Mouse (Mus musculus): ENCODE data around the gene Il1rl1. TPM values are rescaled to one million over a fixed set of nuclear protein-coding genes. Genes with fewer than 3 reads are reported as not detected.

Il1rl1 gene
- 0.69 and 0.89 TPM in 2 replicates for polyA plus RNA-seq (2012; rRNA removed)

GRCm38 (mm10) chr1:40428910-40429675 is at the start of gene Il1rl1:
Gene Il1rl1 (plus strand): TSS chr1:40429570.
- H3K36me3 ChIP-seq (ENCODE audit: control insufficient read depth, insufficient read depth, low read length): no peaks in the 10 kb centered on the region
- H3K4me3 ChIP-seq (ENCODE audit: extremely low read depth, insufficient read depth, insufficient read length): no peak within 1 kb of the TSS; the same call in 1 of the 2 replicates
- DNase-seq (ENCODE audit: low read depth in 1 of 2, low spot score in 2 of 2): no peak
- no peaks in the 10 kb centered on the region for H3K27me3 ChIP-seq (ENCODE audit: control insufficient read depth, insufficient read depth, low read length)
- no peak within 1 kb of the TSS for H3K27ac ChIP-seq (ENCODE audit: insufficient read depth, low read length)
- 79% methylated on average over 5 of the region's 5 CpGs for WGBS
- TF ChIP-seq CTCF (IDR thresholded peaks at IDR 0.05; ENCODE audit: extremely low read depth, insufficient read depth, insufficient read length, insufficient replicate concordance) (no peak), POLR2A (IDR thresholded peaks at IDR 0.05; ENCODE audit: low read depth, low read length) (no peak)
- H3K4me1 ChIP-seq (ENCODE audit: control insufficient read depth, insufficient read depth, insufficient read length): no peaks in the 10 kb centered on the region

DNA sequence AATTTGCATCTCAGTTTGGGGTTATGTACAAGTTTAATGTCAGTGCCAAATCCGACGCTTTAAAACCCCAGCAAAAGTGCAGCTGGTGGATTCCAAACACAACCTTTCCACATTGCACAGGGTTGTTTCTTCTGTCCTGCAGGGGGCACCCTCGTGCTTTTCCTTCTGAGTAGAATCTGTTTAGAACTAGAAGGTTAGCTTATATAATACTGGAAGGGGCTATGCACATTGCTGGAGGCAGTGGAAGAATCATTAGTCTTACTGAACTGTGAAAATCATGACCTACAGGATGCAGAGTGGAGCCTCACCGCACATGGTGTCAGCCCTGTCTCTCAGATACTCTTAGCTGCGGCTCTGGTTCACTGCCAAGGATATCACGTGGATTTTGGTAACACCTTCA is 49.3 kb upstream of the Il1rl1 start:
- TF ChIP-seq POLR2A (IDR thresholded peaks at IDR 0.05; ENCODE audit: low read depth, low read length): no peak
- TF ChIP-seq CTCF (IDR thresholded peaks at IDR 0.05; ENCODE audit: extremely low read depth, insufficient read depth, insufficient read length, insufficient replicate concordance): peak; percentile 31; the same call in 1 of the 2 replicates
- DNase-seq (ENCODE audit: low read depth in 1 of 2, low spot score in 2 of 2): peak in 1 of 2 experiments; percentile 52
- H3K4me3 ChIP-seq (ENCODE audit: extremely low read depth, insufficient read depth, insufficient read length): no peak overlapping the region
- no peaks in the 10 kb centered on the region for H3K36me3 ChIP-seq (ENCODE audit: control insufficient read depth, insufficient read depth, low read length)
- no peaks in the 10 kb centered on the region for H3K4me1 ChIP-seq (ENCODE audit: control insufficient read depth, insufficient read depth, insufficient read length)
- no peaks in the 10 kb centered on the region for H3K27me3 ChIP-seq (ENCODE audit: control insufficient read depth, insufficient read depth, low read length)
- 46% methylated on average over 6 of the region's 6 CpGs for WGBS
- no peak overlapping the region for H3K27ac ChIP-seq (ENCODE audit: insufficient read depth, low read length)

GRCm38 (mm10) chr1:40380990-40381389 is 48.4 kb upstream of the Il1rl1 start:
- H3K27me3 ChIP-seq (ENCODE audit: control insufficient read depth, insufficient read depth, low read length): no peaks in the 10 kb centered on the region
- 66% methylated on average over 11 of the region's 11 CpGs for WGBS
- no peak for DNase-seq (ENCODE audit: low read depth in 1 of 2, low spot score in 2 of 2)
- no peaks in the 10 kb centered on the region for H3K36me3 ChIP-seq (ENCODE audit: control insufficient read depth, insufficient read depth, low read length)
- TF ChIP-seq CTCF (IDR thresholded peaks at IDR 0.05; ENCODE audit: extremely low read depth, insufficient read depth, insufficient read length, insufficient replicate concordance) (no peak), POLR2A (IDR thresholded peaks at IDR 0.05; ENCODE audit: low read depth, low read length) (no peak)
- no peak overlapping the region for H3K27ac ChIP-seq (ENCODE audit: insufficient read depth, low read length)
- no peak overlapping the region for H3K4me3 ChIP-seq (ENCODE audit: extremely low read depth, insufficient read depth, insufficient read length)
- no peaks in the 10 kb centered on the region for H3K4me1 ChIP-seq (ENCODE audit: control insufficient read depth, insufficient read depth, insufficient read length)

GRCm38 (mm10) chr1:40382841-40383240 is 46.5 kb upstream of the Il1rl1 start:
- Histone ChIP-seq H3K27ac (ENCODE audit: insufficient read depth, low read length) (no peak overlapping the region), H3K4me1 (ENCODE audit: control insufficient read depth, insufficient read depth, insufficient read length) (no peaks in the 10 kb centered on the region), H3K36me3 (ENCODE audit: control insufficient read depth, insufficient read depth, low read length) (no peaks in the 10 kb centered on the region), H3K4me3 (ENCODE audit: extremely low read depth, insufficient read depth, insufficient read length) (no peak overlapping the region), H3K27me3 (ENCODE audit: control insufficient read depth, insufficient read depth, low read length) (no peaks in the 10 kb centered on the region)
- no peak for TF ChIP-seq CTCF (IDR thresholded peaks at IDR 0.05; ENCODE audit: extremely low read depth, insufficient read depth, insufficient read length, insufficient replicate concordance)
- TF ChIP-seq POLR2A (IDR thresholded peaks at IDR 0.05; ENCODE audit: low read depth, low read length): no peak
- 56% methylated on average over 5 of the region's 5 CpGs for WGBS
- no peak for DNase-seq (ENCODE audit: low read depth in 1 of 2, low spot score in 2 of 2)

GRCm38 (mm10) chr1:40384931-40385545 is 44.3 kb upstream of the Il1rl1 start:
- Histone ChIP-seq H3K4me3 (ENCODE audit: extremely low read depth, insufficient read depth, insufficient read length) (no peak overlapping the region), H3K27me3 (ENCODE audit: control insufficient read depth, insufficient read depth, low read length) (no peaks in the 10 kb centered on the region), H3K27ac (ENCODE audit: insufficient read depth, low read length) (no peak overlapping the region), H3K4me1 (ENCODE audit: control insufficient read depth, insufficient read depth, insufficient read length) (no peaks in the 10 kb centered on the region), H3K36me3 (ENCODE audit: control insufficient read depth, insufficient read depth, low read length) (no peaks in the 10 kb centered on the region)
- TF ChIP-seq CTCF (IDR thresholded peaks at IDR 0.05; ENCODE audit: extremely low read depth, insufficient read depth, insufficient read length, insufficient replicate concordance) (no peak), POLR2A (IDR thresholded peaks at IDR 0.05; ENCODE audit: low read depth, low read length) (no peak)
- no peak for DNase-seq (ENCODE audit: low read depth in 1 of 2, low spot score in 2 of 2)
- 91% methylated on average over 8 of the region's 8 CpGs for WGBS

GRCm38 (mm10) chr1:40391374-40391773 is 38.0 kb upstream of the Il1rl1 start:
- 30% methylated on average over 3 of the region's 3 CpGs for WGBS
- Histone ChIP-seq H3K27ac (ENCODE audit: insufficient read depth, low read length) (no peak overlapping the region), H3K4me1 (ENCODE audit: control insufficient read depth, insufficient read depth, insufficient read length) (no peaks in the 10 kb centered on the region), H3K36me3 (ENCODE audit: control insufficient read depth, insufficient read depth, low read length) (no peaks in the 10 kb centered on the region), H3K4me3 (ENCODE audit: extremely low read depth, insufficient read depth, insufficient read length) (no peak overlapping the region), H3K27me3 (ENCODE audit: control insufficient read depth, insufficient read depth, low read length) (no peaks in the 10 kb centered on the region)
- DNase-seq (ENCODE audit: low read depth in 1 of 2, low spot score in 2 of 2): no peak
- TF ChIP-seq CTCF (IDR thresholded peaks at IDR 0.05; ENCODE audit: extremely low read depth, insufficient read depth, insufficient read length, insufficient replicate concordance) (no peak), POLR2A (IDR thresholded peaks at IDR 0.05; ENCODE audit: low read depth, low read length) (no peak)

DNA sequence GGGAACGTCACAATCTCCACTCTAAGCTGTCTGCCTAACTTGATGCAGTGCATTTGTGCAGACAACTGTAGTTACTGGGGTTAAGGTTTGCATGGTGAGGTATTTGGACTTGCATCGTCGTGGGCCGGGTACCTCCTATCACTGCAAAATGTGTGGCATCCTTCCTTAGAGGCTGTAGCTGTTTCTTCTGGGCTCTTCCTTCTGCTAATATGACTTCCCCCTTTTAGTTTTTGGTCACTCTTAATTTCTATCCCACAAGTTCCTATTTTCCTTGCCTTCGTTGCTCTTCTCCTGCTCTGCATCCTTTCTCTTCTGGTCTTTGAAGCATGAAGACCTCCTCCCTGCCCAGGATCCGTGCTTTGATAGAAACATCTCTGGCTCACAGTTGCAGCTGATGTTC is 36.8 kb upstream of the Il1rl1 start:
- no peak overlapping the region for H3K27ac ChIP-seq (ENCODE audit: insufficient read depth, low read length)
- H3K4me1 ChIP-seq (ENCODE audit: control insufficient read depth, insufficient read depth, insufficient read length): no peaks in the 10 kb centered on the region
- H3K36me3 ChIP-seq (ENCODE audit: control insufficient read depth, insufficient read depth, low read length): no peaks in the 10 kb centered on the region
- no peak for DNase-seq (ENCODE audit: low read depth in 1 of 2, low spot score in 2 of 2)
- no peak for TF ChIP-seq CTCF (IDR thresholded peaks at IDR 0.05; ENCODE audit: extremely low read depth, insufficient read depth, insufficient read length, insufficient replicate concordance)
- TF ChIP-seq POLR2A (IDR thresholded peaks at IDR 0.05; ENCODE audit: low read depth, low read length): no peak
- WGBS: 40% methylated on average over 6 of the region's 6 CpGs
- H3K4me3 ChIP-seq (ENCODE audit: extremely low read depth, insufficient read depth, insufficient read length): no peak overlapping the region
- H3K27me3 ChIP-seq (ENCODE audit: control insufficient read depth, insufficient read depth, low read length): no peaks in the 10 kb centered on the region

Data from spleen, adult 2 months (tissue).